Mouse (Mus musculus): ENCODE results near the gene Fgd5.
"Not testable (repeated sequence)": the region's sequence is repeated elsewhere in the genome, so short reads cannot be mapped to it uniquely, and the experiment has no call there.

The Fgd5 gene

DNA sequence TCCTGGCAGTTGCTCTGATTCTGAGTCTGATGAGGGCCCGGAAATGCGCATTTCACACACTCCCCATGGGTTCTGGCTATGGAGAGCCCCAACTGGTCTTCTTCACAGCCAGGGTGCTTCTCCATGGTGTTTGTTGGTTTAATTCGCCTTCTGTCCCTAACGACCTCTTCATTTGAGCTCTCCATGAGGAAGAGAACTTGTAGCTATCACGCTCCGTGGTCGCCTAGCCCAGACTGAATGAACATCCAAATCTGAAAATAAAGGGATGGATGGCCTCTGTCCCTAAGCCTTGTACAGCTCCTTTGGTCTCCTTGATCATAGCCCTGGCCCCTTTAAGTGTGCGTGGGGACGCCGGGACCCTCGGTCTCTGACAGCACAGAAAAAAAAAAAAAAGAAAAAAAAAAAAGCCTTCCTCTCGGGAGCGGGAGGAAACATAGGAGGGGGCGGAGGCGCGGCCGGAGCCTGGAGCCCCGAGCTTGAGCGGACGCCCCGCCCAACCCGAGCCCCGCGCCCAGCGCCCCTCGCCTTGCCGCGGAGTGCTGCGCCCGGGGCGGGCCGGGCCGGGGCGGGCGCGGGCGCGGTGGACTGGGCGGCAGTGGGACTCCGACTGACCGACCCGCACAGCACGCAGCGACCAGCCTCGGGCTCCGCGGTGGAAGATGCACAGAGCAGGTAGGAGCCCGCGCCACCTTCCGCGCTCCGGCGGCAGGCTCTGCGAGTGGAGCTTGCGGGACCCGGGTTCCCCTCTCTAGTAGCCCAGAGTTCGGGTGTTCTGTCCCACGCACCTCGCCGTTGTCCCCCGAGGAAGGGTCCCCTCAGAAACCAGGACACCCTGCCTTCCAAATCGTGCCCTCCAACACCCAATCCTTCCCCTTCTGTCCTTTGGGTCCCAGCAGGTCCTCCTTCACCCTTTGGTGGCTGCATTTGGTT is at the start of gene Fgd5:
TSS of gene Fgd5 (plus strand) at position 508 of the 930 bp plus-strand sequence.
- DNase-seq, result no peak

- DNase-seq, result no peak
These were observed 47.4 kb upstream of the Fgd5 start for GRCm38 (mm10) chr6:91931231-91931630.

DNA sequence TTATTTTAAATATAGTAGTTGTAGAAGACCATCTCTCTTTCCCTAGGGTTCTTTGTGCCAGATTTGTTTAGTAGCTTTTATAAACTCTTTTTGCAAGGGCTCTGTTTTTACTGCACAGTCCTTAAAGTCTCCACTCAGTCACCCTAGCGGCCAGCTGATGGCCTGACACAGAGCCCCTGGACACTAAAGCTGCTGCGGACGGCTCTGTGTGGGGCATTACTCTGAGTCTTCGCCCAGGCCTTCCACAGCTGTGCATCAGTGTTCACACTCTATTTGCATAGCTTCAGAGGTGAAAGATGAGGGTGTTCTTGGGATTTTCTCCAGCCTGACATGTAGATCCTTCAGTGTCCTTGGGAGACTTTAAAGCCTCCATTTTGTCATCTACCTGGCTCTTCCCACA is 40.2 kb upstream of the Fgd5 start:
- no peak for DNase-seq

DNA sequence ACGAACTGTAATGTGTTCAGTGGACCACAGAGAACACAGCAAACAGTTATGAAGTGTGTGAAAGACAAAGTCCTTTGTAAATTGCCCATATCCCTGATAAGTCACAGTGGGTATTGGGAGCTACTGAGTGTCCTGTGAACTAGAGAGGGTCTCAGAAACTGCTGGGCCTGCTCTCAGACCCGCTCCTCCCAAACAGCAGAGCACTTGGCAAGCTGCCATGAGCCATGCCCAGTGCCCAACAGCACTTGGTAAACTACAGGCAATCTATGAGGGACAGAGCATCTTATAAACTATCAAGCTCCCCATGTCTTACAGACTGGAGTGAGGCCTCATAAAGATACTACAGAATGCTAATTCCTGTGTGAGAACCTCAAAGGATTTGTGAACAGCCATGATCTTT is 30.3 kb upstream of the Fgd5 start:
- no peak for DNase-seq

GRCm38 (mm10) chr6:91958015-91958414 is 20.7 kb upstream of the Fgd5 start:
- not testable (repeated sequence) for DNase-seq

- no peak for DNase-seq
These were observed 18.5 kb upstream of the Fgd5 start for GRCm38 (mm10) chr6:91960028-91960811.

DNA sequence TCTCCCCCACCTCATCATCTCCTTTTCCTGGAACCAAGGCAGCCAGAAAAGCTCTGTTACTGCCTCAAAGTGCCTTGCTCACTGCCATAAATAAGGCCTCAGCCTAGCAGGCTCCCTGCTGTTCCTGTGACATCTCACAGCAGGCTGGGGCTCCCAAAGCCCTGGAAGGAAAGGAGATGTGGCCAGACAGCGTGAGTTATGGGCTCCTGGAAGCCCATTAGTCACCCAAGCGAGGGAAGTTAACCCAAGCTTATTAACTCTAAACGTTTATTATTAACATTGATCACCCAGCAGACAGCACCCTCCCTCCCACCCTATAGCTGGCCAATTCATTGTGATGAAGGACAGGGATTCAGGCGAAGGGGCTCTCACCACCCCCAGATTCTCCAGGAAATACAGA is 15.2 kb upstream of the Fgd5 start:
- DNase-seq, result no peak

DNA sequence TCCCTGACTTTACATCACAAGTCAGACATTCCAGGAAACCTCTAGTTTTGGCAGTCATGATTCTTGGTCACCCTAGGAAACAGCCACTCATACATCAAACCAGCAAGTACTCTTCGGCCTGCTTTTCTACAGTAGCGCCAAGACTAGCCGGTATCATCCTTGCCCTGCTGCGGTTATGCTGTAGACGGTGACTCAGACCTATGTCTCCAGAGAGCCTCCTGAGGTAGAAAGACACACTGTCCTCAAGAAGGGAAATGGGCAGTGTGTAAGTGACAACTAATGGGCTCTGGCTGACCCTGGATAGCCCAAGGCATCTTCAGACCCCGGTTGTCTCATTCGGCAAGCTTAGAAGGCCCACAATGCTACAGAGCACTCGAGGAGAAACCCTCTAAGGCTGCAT is 13.6 kb upstream of the Fgd5 start:
- DNase-seq, result no peak

- DNase-seq, result no peak
These were observed 12.7 kb upstream of the Fgd5 start for GRCm38 (mm10) chr6:91966006-91966405.

- peak; percentile 13 to 26 for DNase-seq
These were observed 6.5 kb upstream of the Fgd5 start for GRCm38 (mm10) chr6:91972201-91972646.

- DNase-seq, result no peak
These were observed 4.7 kb upstream of the Fgd5 start for GRCm38 (mm10) chr6:91973972-91974371.

- DNase-seq, result no peak
These were observed 771 bp downstream of the Fgd5 start for GRCm38 (mm10) chr6:91979301-91979996.

GRCm38 (mm10) chr6:91980011-91980410 is 1.3 kb downstream of the Fgd5 start:
- no peak for DNase-seq

DNA sequence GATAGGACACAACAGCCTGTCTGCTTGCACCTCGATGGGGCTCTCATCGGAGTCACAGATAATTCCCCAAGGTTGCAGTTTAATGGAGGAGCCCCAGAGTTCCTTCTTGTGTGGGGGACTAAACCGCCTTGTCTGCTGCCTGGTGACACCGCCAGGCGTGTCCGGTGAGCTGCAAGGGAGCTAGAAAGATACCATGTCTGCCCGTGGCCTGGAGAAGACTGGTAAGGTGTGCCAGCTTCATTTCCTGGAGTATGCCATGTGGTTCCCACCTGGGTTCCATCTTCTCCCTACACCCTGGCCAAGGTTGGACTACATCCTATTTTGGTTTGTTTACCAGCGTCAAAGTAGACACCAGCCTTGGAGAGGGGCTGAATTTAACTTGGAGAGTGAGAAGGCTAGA is 11.4 kb downstream of the Fgd5 start:
- DNase-seq, result no peak

DNA sequence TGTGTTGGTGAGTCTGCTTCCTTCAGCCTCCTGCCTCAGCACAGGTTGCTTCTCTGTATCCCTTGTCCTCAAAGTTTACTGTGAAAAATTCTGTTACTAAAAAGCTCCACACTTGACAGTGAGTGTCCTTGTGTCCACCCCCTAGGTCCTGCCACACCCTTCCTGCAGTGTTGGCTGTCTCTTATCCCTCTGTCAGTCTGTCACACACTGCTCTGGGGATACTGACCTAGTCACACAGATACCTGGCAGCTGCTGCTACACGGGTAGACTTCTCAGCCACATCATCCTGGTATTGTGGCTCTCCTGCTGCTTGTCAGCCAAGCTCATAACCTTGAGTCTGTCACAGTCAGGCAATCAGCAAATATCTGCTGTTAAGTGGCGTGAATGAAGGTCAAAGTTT is 14.1 kb downstream of the Fgd5 start:
- DNase-seq, result no peak

- DNase-seq, result no peak
These were observed 15.3 kb downstream of the Fgd5 start for GRCm38 (mm10) chr6:91993795-91994505.

GRCm38 (mm10) chr6:91996072-91996471 is 17.4 kb downstream of the Fgd5 start:
- DNase-seq, result no peak

- DNase-seq, result no peak
These were observed 24.0 kb downstream of the Fgd5 start for GRCm38 (mm10) chr6:92002558-92003285.

DNA sequence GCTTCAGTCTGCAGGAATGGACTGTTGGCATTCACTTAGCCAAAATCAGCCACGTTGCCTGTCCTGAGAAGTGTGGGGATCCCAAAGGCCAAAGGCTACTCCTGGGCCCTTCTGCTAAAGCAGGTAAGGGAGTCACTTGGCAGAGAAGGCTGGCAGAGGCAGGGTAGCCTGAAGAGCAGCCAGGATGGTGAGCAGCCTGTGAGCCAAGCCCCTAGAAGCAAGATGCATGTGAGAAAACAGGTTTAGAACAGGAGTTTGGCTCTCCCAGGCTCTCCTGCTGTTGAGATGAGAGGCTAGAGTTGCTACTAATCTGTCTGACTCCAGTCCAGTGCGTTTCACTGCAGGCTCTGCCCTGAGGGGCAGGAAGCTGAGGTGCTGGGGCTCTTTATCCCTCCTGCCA is 25.0 kb downstream of the Fgd5 start:
- no peak for DNase-seq

DNA sequence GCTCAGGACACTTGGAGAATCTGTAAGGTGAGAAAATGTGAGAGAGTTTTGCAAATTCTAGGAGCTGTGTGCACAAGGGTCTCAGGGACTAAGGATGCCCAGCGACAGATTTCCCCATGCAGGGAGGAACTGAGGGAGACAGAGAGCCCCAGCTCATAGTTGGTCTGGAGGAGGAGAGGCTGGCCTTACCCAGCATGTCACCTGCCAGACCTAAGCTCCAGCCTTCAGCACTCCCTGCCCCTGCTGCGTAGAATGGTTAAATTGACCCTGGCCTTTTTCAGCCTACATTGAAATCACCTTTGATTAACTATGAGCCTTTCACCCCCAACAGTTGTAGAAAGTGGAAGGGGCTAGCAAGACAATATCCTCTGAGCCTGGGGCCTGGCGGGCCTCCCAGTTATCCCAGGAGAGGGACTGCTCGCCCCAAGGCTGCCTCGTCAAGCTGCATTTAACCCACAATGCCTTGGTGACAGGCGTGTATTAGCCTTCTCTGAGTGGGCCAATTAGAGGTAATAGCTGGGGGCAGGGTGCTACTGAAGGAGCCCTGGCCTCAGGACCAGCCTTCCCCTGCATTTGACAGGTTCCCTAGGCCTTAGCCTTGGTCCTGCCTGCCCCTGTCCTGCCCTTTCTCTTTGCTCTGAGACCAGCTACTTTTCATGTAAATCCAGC is 25.6 kb downstream of the Fgd5 start:
- DNase-seq, result no peak

DNA sequence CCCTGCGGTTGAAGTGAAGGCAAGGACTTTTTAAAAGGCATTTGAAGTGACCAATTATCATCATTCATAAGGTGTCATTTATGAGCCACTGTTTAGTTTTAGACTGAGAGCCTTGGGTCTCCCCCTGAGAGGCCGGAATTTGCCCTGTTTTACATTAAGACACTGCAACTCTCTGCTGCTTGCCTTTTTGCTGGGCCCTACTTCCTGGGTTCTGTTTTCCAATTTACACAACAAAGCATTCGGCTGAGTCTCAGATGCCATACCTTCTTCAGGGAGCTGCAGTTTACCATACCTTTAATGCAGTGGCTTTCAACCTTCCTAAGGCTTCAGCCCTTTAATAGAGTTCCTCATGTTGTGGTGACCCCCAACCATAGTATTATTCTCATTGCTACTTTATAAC is 26.1 kb downstream of the Fgd5 start:
- DNase-seq, result no peak
